Mouse (Mus musculus) ES-Bruce4 (cell line): ENCODE results near the gene Palm3. TPM values are rescaled to one million over a fixed set of nuclear protein-coding genes. Genes with fewer than 3 reads are reported as not detected.

Source experiments
- H3K27ac ChIP-seq: 2 replicates; pipeline ENCODE4 v1.5.1; 2012; ENCODE audit warnings: low read length, inconsistent platforms; ENCODE audit not compliant: insufficient read depth
- H3K27me3 ChIP-seq: 2 replicates; pipeline ENCODE4 v1.6.1; 2012; ENCODE audit warnings: mild to moderate bottlenecking, low read length, inconsistent platforms; ENCODE audit not compliant: control insufficient read depth, poor library complexity, insufficient read depth, severe bottlenecking
- H3K36me3 ChIP-seq: 2 replicates; pipeline ENCODE4 v1.6.1; 2012; ENCODE audit warnings: inconsistent platforms, mild to moderate bottlenecking, low read length, moderate library complexity; ENCODE audit not compliant: control insufficient read depth, poor library complexity, insufficient read depth, severe bottlenecking
- H3K4me1 ChIP-seq: one replicate; pipeline ENCODE4 v1.8.1; 2011; ENCODE audit warnings: low read length; ENCODE audit not compliant: control insufficient read depth, insufficient read depth
- H3K4me3 ChIP-seq: 2 replicates; pipeline ENCODE4 v1.5.1; 2011; ENCODE audit warnings: low read depth, mild to moderate bottlenecking, low read length
- H3K9ac ChIP-seq: 2 replicates; pipeline ENCODE4 v1.6.1; 2012; ENCODE audit warnings: low read depth, mild to moderate bottlenecking, inconsistent platforms; ENCODE audit not compliant: poor library complexity, severe bottlenecking
- H3K9me3 ChIP-seq: replicated peaks from 2 replicates; pipeline ENCODE4 v1.6.1; 2012; ENCODE audit warnings: mild to moderate bottlenecking, low read length, inconsistent platforms; ENCODE audit not compliant: control insufficient read depth, poor library complexity, insufficient read depth, severe bottlenecking
- CTCF ChIP-seq: IDR thresholded peaks from one replicate; pipeline ENCODE4 v1.8.1; 2011; ENCODE audit warnings: low read depth, low read length
- EP300 ChIP-seq: IDR thresholded peaks from 2 replicates; pipeline ENCODE4 v1.6.1; 2011; ENCODE audit warnings: low read depth, low read length; ENCODE audit not compliant: insufficient read depth
- POLR2A ChIP-seq: IDR thresholded peaks from one replicate; pipeline ENCODE4 v1.8.1; 2011; ENCODE audit warnings: low read length; ENCODE audit not compliant: insufficient read depth
- polyA plus RNA-seq: library from polyadenylated mRNA; stranded (reverse); fragments of >200 nt; gene quantifications from 2 replicates; pipeline ENCODE4 v1.2.4, GENCODE M21; 2011; ENCODE audit warnings: low read depth; ENCODE audit not compliant: missing spikeins, insufficient read depth, insufficient read length

Palm3 gene
- polyA plus RNA-seq, 1 experiment: 62.8 TPM

DNA sequence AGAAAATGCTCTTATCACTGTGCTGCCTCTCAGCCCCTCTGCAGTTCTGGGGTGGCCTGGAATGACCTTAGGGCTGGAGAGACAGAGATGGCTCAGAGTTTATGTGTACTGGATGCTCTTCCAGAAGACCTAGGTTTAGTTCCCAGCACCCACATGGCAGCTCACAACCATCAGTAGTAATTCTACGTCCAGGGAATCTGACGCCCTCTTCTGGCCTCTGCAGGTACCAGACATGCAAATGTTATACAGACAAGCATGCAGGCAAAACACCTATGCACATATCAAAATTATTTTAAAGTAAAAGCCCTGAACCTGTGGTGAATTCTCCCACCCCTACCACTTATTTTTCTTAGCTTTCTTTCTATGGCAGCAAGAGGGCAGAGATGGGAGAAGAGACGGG is 25.2 kb downstream of the Palm3 start:
- Histone ChIP-seq H3K9me3 (no peaks in the 10 kb centered on the region), H3K27me3 (no peaks in the 10 kb centered on the region), H3K27ac (no peak overlapping the region), H3K9ac (no peak overlapping the region), H3K4me3 (no peak overlapping the region), H3K4me1 (no peaks in the 10 kb centered on the region), H3K36me3 (no peaks in the 10 kb centered on the region)
- TF ChIP-seq CTCF (peak; percentile 26), POLR2A (no peak)

DNA sequence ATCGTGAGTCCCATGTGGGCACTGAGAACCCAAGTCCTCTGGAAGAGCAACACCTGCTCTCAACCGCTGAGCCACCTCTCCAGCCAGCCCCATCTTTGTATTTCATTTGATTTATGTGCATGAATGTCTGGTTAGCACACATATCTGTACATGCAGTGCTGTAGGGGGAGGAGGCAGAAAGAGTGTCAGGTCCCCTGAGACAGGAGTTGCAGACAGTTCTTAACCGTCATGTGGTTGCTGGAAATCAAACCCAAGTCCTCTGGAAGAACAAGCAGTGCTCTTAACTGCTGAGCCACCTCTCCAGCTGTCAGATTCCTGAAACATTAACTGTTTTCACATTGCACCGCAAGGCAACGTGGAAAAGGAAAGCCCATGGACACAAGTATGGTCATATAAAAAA is 26.9 kb downstream of the Palm3 start:
- TF ChIP-seq EP300: no peak
- TF ChIP-seq POLR2A: no peak
- TF ChIP-seq CTCF: no peak
- Histone ChIP-seq H3K9me3 (no peaks in the 10 kb centered on the region; the same call in 1 of the 2 replicates), H3K27ac (no peak overlapping the region), H3K4me1 (no peaks in the 10 kb centered on the region), H3K36me3 (no peaks in the 10 kb centered on the region), H3K4me3 (no peak overlapping the region), H3K27me3 (no peaks in the 10 kb centered on the region), H3K9ac (no peak overlapping the region)

DNA sequence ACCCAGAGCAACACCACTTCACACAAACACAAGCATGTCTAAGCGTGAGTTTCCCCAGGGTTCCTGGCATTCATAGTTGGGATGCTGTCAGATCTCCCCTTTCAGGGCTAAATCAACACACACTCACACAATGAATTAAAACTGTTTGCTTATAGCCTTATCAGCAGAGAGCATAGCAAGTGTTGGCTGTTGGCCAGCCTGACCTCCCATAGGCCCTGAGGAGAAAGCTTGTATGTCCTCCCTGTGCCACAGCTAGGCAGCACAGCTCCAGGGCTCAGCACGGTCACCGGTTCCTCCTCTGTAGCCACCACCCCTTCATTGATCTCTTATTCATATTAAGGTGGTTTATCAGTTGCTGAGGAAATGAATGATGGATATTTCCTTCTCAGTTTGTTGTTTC is 31.5 kb downstream of the Palm3 start:
- Histone ChIP-seq H3K27me3 (no peaks in the 10 kb centered on the region), H3K9me3 (peaks cover 2% of the 10 kb centered on the region; the same call in 1 of the 2 replicates), H3K4me1 (no peaks in the 10 kb centered on the region), H3K4me3 (no peak overlapping the region), H3K9ac (no peak overlapping the region), H3K27ac (no peak overlapping the region), H3K36me3 (no peaks in the 10 kb centered on the region)
- TF ChIP-seq EP300 (no peak), POLR2A (no peak), CTCF (no peak)

DNA sequence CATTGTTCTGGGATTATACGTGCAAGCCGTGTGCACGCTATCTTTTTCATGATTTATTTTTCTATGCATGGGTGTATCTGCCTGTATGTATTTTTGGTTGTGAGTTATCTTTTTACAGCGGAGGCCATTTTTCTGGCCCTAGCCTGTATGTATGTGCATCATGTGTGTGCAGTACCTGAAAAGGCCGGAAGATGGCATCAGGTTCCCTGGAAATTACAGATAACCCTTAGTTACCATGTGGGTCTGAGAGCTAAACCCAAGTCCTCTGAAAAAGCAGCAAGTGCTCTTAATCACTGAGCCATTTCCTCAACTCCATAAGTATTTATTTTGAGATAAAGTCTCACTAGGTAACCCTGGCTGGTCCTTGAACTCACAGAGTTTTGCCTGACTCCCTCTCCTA is 32.0 kb downstream of the Palm3 start:
- H3K27ac ChIP-seq: no peak overlapping the region
- no peak for TF ChIP-seq CTCF
- TF ChIP-seq EP300: no peak
- no peak for TF ChIP-seq POLR2A
- H3K27me3 ChIP-seq: no peaks in the 10 kb centered on the region
- no peaks in the 10 kb centered on the region for H3K36me3 ChIP-seq
- H3K9me3 ChIP-seq: peaks cover 2% of the 10 kb centered on the region; the same call in 1 of the 2 replicates
- H3K4me3 ChIP-seq: no peak overlapping the region
- H3K9ac ChIP-seq: no peak overlapping the region
- H3K4me1 ChIP-seq: no peaks in the 10 kb centered on the region

DNA sequence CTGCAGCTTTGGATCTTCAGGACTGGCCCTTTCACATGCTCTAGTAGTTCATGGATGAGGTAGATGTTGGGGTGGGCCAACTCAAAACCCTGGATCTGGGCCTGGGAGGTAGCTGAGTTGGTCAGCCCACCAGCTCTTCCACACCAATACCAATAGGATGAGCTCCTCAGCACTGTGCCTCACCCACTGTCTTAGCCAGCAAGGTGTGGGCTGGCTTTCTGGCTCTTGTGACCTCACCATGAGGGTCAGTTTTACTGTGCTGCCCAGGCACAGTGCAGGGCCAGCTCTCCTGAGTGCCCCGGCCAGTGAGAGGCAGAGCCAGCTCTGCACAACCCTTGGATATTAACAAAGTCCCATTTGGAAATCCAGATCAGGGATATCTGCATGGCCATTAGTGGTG is 36.6 kb downstream of the Palm3 start:
- Histone ChIP-seq H3K27ac (no peak overlapping the region), H3K9me3 (peaks cover 2% of the 10 kb centered on the region; the same call in 1 of the 2 replicates)
- TF ChIP-seq POLR2A: no peak
- no peak for TF ChIP-seq EP300
- no peak for TF ChIP-seq CTCF

GRCm38 (mm10) chr8:84059226-84059625 is 38.0 kb downstream of the Palm3 start:
- Histone ChIP-seq H3K27me3 (no peaks in the 10 kb centered on the region), H3K27ac (no peak overlapping the region), H3K4me3 (no peak overlapping the region), H3K4me1 (peaks cover 2% of the 10 kb centered on the region), H3K9ac (no peak overlapping the region), H3K36me3 (no peaks in the 10 kb centered on the region), H3K9me3 (0 out of 2 replicates have a peak, but pooled peaks cover 2% of the 10 kb centered on the region)
- TF ChIP-seq EP300 (no peak), CTCF (peak; percentile 56)

More for the DNA sequence above, 36.6 kb downstream of the Palm3 start:
- Histone ChIP-seq H3K9ac (no peak overlapping the region), H3K4me3 (no peak overlapping the region), H3K36me3 (no peaks in the 10 kb centered on the region), H3K4me1 (no peaks in the 10 kb centered on the region), H3K27me3 (no peaks in the 10 kb centered on the region)
